Mouse (Mus musculus): Measurements from ENCODE around the gene Gclc. TPM values are rescaled to one million over a fixed set of nuclear protein-coding genes. Genes with fewer than 3 reads are reported as not detected.

Gene Gclc
- total RNA-seq (2015; ENCODE audit: low replicate concordance) (86.1 and 90.7 TPM in 2 replicates), total RNA-seq (2017; ENCODE audit: low replicate concordance) (92.9 and 131 TPM in 2 replicates)

DNA sequence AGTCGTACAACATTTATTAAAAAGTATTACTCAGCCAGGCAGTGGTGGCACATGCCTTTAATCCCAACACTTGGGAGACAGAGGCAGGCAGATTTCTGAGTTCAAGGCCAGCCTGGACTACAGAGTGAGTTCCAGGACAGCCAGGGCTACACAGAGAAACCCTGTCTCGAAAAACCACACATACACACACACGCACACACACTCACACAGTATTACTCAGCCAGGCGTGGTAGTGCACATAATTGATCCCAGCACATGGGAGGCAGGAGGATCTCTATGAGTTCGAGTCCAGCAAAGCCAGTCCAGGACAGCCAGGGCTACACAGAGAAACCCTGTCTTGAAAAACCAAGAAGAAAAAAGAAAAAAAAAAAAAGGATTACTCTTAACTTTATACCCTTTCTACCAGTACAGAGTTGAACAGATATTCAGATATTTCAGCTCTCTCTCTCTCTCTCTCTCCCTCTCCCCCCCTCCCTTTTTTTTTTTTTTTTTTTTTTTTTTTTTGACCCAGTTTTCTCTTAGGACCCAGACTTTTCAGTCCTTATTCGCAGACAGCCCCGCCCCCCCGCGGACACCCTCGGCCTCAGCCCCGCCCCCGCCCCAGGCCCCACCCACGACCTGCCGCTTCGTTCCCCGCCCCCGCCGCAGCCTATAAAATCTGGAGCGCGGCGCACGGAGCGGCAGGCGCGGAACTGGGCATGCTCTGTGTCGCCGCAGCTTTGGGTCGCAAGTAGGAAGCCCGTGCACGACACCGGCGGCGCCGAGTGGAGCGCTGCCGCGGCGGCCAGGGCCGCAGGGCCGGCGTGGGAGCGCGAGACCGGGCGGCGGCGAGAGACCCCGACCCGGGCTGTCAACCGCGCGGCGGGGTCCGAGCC lies at the start of gene Gclc:
Gene Gclc (plus strand): TSS at position 683 of the 875 bp plus-strand sequence.
- peak; percentile 64 for ATAC-seq (replicated peaks; ENCODE audit: low FRiP score, poor library complexity, severe bottlenecking)

DNA sequence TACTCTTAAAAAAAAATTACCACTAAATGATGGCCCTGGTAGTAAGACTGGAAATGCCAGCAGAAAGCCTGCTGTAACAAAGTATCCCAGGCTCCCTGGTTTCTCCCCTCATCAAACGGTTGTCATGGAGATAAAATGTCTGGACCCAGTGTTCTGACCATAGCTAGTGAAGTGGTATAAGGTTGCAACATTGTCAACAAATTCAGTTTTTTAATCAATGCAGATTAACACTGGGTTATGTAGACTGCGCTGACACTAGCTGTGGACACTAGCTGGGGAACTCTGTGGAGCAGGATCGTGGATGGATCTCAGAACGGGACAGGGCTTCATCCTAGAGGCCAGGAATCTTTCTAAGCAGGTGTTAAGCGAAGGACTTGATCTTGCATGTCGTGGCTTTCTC lies 47.8 kb upstream of the Gclc start:
- ATAC-seq (replicated peaks; ENCODE audit: low FRiP score, poor library complexity, severe bottlenecking): no peak

DNA sequence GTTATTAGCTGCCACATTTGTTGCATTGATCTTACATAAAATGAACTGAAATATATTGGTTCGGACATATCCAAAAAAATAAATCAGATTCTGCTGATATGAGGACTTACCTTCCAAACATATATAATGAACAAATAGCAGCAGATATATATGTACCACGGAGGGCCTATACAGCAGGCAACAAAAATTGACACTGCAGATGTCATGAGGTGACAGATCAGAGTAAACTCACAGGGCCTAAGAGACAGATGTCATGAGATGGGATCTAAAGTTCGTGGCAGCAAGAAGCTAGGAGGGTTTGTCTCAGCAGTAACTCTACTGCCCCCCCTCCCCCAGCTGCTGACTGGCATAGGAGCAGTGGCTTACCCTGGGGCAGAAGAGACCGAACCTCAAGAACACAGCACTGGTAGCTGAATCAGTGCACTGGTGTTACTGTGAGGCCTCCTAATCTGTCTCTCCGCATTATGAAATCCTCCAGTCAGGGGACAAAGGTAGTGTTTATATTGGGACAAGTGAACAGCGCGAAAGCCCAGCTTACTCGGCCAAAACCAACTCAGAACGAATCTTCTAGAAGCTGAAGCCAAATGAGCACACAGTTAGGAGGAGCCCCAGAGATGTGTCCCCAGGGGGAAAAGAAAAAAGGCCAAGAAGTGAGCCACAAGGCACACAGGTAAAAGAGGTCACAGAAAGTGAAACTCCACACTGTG lies 46.7 kb upstream of the Gclc start:
- no peak for ATAC-seq (replicated peaks; ENCODE audit: low FRiP score, poor library complexity, severe bottlenecking)

DNA sequence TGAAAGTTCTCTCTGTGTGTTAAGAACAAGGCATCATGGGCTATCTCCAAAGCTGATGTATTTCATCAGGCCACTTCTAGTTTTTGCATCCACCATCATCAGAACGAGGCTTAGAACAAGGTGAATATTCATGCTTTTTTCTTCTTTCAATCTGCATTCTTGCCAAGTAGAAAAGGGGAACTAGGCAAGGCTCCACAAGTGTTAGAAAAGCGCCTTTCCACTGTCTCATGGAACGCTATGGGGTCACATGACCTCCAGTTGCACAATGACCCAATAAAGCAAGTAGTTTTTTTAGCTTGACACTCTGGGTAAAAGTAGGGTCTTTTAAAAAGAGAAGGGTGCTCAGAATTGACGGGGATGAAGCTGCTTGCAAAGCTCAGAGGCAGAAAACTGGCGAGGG lies 45.4 kb upstream of the Gclc start:
- ATAC-seq (replicated peaks; ENCODE audit: low FRiP score, poor library complexity, severe bottlenecking): no peak

DNA sequence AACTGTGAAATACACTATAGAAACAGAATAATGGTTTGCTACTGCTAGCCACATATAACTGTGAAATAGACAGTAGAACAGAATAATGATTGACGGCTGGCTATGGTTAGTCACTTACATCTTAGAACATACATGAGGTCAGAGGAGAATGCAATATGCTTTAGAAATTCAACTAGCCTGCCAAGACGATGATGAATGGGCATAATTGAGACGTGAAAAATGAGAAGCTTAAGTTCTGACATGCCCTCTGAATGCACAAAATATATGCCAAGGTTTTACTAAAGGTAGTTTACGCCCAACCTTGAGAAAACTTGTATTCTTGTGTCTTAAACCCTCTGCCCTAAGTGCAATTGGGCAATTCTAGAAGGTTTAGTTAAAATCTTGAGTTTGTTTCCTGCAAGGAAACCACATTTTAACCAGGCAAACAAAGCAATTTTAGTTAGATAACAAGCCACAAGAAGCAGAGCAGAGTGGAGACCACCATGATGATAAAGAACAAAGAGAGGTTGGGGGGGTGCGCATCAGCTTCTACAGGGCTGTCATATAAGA lies 43.2 kb upstream of the Gclc start:
- no peak for ATAC-seq (replicated peaks; ENCODE audit: low FRiP score, poor library complexity, severe bottlenecking)

DNA sequence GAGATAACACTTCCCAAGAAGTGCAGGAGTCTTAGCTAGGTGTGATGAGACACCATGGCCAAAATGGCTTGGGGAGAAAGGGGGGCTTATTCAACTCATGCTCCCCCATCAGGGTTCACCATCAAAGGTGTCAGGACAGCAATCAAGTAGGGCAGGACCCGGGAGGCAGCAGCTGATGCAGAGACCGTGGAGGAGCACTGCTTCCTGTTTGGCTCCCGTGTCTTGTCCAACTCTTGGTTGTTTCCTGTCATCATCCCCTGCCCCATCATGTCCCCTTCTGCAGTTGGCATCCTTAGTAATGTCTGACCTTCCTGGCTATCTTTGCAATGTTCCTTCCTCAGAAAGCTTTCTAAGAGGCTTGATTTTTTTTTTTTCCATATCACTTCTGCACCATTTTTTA lies 41.5 kb upstream of the Gclc start:
- no peak for ATAC-seq (replicated peaks; ENCODE audit: low FRiP score, poor library complexity, severe bottlenecking)

DNA sequence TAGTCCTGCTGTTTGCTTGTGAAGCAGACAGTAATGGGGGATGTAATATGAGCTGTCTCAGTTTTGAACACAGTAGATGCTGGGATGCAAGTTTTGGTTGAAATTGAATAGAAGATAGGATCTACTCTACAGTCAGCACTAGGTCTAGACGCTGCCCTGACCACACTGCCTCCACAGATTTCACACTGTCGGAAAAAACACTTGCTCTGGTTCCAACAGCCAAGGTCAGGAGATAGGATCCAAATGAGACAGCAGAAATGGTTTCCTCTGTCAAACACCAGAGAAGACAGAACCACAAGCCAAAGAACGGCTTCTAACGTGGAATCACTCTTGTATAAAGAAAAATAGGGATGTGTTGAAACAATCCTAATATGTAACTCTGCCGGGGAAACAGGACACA lies 41.0 kb upstream of the Gclc start:
- ATAC-seq (replicated peaks; ENCODE audit: low FRiP score, poor library complexity, severe bottlenecking): no peak

DNA sequence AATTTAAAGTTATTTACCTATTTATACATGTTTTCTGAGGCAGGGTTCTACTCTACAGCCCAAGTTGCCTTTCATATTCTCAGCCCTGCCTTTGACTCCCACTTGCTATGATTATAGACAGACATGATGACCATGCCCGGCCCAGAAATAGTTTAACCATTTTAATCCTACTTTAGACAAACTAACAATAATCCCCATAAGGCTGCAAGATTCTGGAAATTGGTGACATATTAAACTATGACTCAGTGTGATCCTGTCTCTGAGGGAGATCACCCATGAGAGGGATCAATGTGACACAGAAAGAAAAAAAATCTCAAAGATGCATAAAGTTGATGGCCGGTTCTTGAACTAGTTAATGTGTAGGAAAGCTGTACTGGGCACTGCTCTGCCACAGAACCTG lies 39.1 kb upstream of the Gclc start:
- no peak for ATAC-seq (replicated peaks; ENCODE audit: low FRiP score, poor library complexity, severe bottlenecking)

DNA sequence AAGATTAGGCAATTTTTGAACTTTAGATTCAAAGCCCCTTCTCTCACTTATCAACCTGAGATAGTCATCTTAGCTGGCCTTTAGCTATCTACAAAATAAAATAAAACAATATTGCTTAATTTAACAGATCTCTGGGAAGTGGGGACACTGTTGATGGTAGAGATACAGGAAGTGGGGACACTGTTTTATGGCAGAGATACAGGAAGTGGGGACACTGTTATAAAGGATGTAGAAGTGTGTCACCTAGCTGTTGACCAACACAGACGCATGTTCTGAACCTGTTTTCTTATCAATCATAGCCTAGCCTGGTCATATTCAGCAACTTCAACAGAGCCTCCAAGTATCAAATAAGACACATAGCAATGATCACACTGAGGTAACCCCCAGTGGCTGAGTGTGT lies 38.3 kb upstream of the Gclc start:
- ATAC-seq (replicated peaks; ENCODE audit: low FRiP score, poor library complexity, severe bottlenecking): no peak

DNA sequence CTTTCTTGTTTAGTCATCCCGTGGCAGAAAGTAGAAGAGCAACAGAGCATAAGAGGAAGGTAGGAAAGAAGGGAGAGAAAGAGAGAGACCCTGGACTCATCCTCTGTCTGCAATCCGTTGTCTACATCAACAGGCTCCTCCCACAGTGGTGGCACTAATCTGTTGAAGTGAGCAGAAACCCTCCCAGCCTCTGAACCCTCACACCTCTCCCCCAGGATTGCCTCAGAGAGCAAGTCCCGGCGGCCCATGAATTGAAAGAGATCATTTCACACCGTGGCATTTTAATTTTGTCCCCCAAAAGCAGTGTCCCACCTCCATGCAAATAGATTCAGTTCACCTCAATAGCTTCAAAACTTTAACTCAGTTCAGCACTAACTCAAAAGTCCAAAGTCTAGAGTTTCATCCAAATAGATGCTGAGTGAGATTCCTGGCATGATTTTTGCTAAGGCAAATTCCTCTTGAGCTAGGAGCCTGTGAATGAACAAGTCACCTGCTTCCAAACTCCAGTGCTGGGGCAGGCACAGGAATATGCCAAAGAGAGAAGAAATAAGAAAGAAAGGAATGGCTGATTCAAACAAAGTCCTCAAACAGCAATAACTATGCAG lies 36.4 kb upstream of the Gclc start:
- ATAC-seq (replicated peaks; ENCODE audit: low FRiP score, poor library complexity, severe bottlenecking): no peak

DNA sequence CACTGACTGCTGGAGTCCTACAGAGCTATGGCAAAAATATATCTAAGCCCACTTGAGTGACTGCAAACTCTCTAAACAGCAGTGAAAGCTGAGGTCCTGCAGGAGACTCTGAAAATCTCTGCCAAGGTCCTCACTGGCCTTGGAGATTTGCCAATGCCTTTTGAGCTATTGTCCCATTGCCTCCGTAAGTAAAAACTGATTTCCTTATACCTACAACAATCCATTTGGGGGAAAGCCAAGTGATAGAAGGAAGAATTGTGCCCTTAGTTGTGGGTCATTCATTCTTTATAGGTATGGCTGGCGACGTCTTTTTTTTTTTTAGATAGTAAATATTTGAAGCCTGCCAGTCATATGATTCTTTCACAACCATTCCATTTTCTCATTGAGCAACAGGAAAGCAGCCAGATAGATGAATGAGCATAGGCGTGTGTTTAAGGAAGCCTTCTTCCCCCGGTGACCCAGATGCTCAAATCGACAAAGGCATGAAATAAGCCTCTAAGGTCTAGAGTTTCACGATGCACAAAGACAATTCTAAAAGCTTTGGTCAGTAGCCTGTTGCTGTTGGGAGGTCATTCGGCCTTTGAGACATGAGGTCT lies 35.4 kb upstream of the Gclc start:
- ATAC-seq (replicated peaks; ENCODE audit: low FRiP score, poor library complexity, severe bottlenecking): no peak

DNA sequence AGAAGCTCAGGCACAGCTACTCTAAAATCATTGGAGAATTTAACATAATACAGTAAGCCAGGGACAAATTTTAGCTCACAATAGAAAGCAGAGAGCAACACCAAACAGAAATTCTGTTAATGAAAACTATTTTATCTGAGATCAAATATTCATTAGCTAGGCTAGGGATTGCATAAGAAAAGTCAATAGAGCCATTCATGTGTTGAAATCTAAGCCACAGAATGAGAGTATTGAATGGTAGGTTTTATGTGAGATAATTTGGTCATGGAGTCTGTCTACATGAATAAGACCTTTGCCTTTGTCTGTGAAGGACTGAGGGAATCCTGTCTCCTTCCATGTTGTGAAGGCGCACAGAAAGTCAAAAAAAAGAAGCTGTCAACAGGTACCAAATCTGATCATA lies 34.7 kb upstream of the Gclc start:
- ATAC-seq (replicated peaks; ENCODE audit: low FRiP score, poor library complexity, severe bottlenecking): no peak

DNA sequence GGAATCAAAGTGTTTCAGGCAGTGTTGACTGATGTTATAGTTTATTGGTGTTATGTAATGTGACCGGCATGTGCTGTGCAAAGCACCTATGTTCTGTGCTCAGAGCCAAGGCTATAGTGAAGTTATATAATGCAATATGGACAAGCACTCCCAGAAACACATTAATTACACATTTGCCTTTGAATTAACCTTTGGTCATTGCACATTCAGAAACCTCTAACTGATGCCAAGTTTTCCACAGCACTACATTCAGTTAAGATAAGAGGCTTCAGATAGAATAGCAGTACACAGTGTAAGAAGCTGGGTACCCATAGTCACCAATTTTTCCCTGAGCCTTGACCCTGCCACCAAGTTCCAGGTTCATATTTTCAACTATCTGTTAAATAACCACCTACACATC lies 32.0 kb upstream of the Gclc start:
- no peak for ATAC-seq (replicated peaks; ENCODE audit: low FRiP score, poor library complexity, severe bottlenecking)

DNA sequence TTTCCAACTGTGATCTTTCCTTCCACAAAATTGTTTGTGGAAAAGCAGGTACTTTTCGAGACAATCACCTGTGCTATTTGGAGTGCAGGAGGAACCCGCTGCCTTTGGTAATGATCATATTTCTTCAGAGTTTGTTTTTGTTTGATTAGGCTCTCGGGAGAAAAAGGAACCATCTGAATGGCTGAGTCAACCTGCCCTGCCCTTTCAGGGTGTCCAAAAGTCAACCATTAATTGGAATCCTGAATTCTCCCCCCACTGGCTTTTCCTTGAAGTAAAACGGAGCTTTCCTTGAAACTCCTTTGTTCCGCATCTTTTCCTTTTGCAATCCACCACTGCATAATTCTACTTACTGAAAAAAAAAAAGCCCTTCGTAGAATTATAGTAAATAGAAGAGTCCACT lies 30.1 kb upstream of the Gclc start:
- no peak for ATAC-seq (replicated peaks; ENCODE audit: low FRiP score, poor library complexity, severe bottlenecking)

DNA sequence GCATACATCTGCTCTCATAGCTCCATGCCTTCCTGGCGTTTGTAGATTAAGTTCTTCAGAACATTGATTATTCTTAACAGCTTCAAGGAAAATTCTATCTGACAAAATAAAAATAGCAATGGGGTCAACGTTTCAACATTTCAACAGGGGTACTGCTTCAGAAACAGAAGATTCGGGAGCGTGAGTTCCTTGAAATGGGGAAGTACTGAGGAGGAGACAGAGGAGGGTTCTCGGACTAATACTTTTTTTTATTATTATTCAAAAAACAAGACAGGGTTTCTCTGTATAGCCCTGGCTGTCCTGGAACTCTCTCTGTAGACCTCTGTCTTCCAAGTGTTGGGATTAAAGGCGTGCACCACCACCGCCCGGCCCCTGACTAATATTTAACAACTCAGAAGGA lies 28.9 kb upstream of the Gclc start:
- no peak for ATAC-seq (replicated peaks; ENCODE audit: low FRiP score, poor library complexity, severe bottlenecking)

DNA sequence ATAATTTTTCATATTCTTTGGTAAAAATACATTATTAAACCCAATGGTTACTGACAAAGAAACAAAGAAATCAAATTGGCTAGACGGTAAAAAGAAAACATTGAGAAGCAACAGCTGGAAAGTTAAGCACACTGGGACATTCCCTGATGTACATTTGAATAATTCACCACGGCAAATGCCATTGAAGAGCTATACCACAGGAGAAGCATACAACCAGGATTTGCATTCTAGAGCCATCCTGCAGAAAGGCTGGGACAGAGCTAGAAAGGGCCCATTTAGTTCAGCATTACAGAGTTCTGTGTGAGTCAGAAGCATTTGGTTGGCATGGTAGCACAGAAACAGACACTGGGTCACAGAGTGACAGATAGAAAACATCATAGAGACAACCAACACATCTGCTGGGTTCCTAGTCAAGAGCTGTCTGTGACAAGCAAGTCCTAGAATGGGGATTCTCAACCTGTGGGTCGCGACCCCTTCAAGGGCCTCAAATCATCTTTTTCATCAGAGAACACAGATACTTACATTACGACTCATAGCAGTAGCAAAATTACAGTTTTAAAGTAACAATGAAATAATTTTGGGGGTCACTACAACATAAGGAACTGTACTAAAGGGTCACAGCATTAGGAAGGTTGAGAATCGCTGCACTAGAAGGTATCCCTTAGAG lies 28.2 kb upstream of the Gclc start:
- ATAC-seq (replicated peaks; ENCODE audit: low FRiP score, poor library complexity, severe bottlenecking): no peak

DNA sequence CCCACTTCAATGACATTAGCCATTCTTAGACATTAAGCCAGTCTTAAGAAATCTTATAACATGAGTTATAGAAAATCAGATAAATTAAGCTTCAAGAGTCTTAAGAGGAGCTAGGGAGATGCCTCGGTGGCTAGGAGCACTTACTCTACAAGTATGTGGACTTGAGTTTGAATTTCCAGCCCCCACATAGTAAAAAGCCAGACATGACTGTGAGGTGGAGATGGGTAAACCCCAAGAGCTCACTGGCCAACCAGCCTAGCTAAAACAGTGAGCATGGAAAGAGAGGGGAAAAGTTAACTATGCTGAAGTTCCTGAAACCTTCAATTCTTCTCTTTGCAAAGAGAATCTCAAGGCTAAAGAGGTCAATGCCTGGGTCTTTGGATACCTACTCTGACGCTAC lies 27.3 kb upstream of the Gclc start:
- ATAC-seq (replicated peaks; ENCODE audit: low FRiP score, poor library complexity, severe bottlenecking): no peak

DNA sequence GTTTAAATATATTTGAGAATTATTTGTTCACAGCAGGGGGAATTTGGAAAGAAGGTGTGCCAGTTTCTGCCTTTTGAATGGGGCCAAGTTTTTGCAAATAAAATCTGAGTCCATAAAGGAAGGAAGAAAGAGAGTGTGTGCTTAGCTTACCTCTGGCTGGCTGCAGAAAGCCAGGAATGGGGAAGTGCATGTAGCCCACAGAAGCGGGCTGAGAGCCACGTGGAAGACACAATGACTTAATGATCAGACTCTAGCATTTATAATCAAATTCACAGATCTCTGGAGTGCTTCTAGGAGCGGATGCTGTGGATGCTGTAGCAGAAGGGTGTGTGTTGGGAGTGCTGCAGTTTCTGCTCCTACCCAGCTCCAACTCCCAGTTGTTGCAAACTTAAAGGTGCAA lies 22.3 kb upstream of the Gclc start:
- no peak for ATAC-seq (replicated peaks; ENCODE audit: low FRiP score, poor library complexity, severe bottlenecking)

DNA sequence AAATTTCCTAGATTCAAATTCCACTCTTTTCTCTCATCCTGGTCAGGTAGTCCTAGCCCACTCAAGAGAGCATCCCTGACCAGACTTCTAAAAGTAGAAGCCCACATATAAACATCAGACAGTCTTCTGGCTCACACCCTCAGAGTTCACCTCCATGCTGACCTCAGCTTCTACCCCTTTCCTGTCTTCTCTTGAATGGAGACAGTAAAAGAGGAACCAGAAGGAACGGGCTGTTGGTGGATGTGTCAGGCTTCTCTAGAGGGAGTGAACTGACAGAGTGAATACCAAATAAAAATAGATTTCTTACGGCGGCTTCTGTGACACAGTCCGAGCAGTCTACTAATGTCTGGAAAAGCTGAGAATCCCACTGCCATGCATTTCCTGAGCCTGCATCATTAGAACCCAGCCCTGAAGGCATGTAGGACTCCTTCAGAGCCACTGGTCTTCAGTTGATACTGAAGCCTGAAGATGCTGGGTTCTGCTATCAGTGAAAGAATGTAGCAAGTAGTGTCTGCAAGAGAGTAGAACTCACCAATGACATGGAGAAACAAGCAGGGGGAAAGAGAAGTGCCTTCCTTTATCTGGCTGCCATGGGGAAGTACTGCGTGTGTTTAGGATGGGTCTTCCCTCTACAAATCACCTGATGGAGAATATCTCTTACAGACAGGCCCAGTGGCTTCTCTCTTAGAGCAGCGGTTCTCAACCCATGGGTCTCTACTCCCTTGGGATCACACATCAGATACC lies 16.9 kb upstream of the Gclc start:
- ATAC-seq (replicated peaks; ENCODE audit: low FRiP score, poor library complexity, severe bottlenecking): no peak
